Mouse (Mus musculus) heart, embryonic 16.5 days (tissue): Measurements from ENCODE around the gene Pim3. TPM values are rescaled to one million over a fixed set of nuclear protein-coding genes. Genes with fewer than 3 reads are reported as not detected.

Source experiments
- ATAC-seq: fragments of 200-750 bp; cut with Nextera tagmentation; replicated peaks from 2 replicates; pipeline ENCODE4 v1.8.0; 2017; ENCODE audit warnings: moderate number of reproducible peaks; ENCODE audit not compliant: insufficient read depth, low FRiP score; ENCODE audit errors: extremely low read depth
- H3K27ac ChIP-seq: fragments of 300-500 bp; sonication (generic); 2 replicates; pipeline ENCODE4 v1.5.1; 2014; ENCODE audit warnings: mild to moderate bottlenecking, low read length, control low read depth, moderate library complexity
- H3K27me3 ChIP-seq: fragments of 300-500 bp; sonication (generic); 2 replicates; pipeline ENCODE4 v1.6.1; 2014; ENCODE audit warnings: low read length, mixed read lengths; ENCODE audit not compliant: control insufficient read depth, insufficient read depth
- H3K36me3 ChIP-seq: fragments of 300-500 bp; sonication (generic); 2 replicates; pipeline ENCODE4 v1.6.1; 2014; ENCODE audit not compliant: control insufficient read depth, insufficient read depth
- H3K4me1 ChIP-seq: fragments of 300-500 bp; sonication (generic); 2 replicates; pipeline ENCODE4 v1.6.1; 2014; ENCODE audit warnings: low read length, mixed read lengths; ENCODE audit not compliant: control insufficient read depth, insufficient read depth
- H3K4me2 ChIP-seq: fragments of 300-500 bp; sonication (generic); 2 replicates; pipeline ENCODE4 v1.6.1; 2014; ENCODE audit warnings: low read depth, mild to moderate bottlenecking, control low read depth, low read length
- H3K4me3 ChIP-seq: fragments of 300-500 bp; sonication (generic); 2 replicates; pipeline ENCODE4 v1.5.1; 2014; ENCODE audit warnings: mild to moderate bottlenecking, control low read depth, low read length
- H3K9ac ChIP-seq: fragments of 300-500 bp; sonication (generic); 2 replicates; pipeline ENCODE4 v1.6.1; 2014; ENCODE audit warnings: low read length, control low read depth
- H3K9me3 ChIP-seq: fragments of 300-500 bp; sonication (generic); replicated peaks from 2 replicates; pipeline ENCODE4 v1.6.1; 2016; ENCODE audit warnings: low read length; ENCODE audit not compliant: control insufficient read depth
- WGBS: fragments of 180-500 bp; shearing (Covaris S2); extraction: QIAGEN DNeasy Blood & Tissue Kit; methylation state at CpG from one replicate; pipeline ENCODE4 v1.1.7; 2014; 5-methylcytosine and 5-hydroxymethylcytosine counted together
- polyA plus RNA-seq: library from polyadenylated mRNA; unstranded; fragments of >200 nt; fragmentation: Nextera tagmentation; extraction: Ambion mirVana; gene quantifications from 2 replicates; pipeline ENCODE4 v1.2.1, GENCODE M21; 2015

The Pim3 gene
- polyA plus RNA-seq, 1 experiment from 2014 or later: 69.8 TPM

- Histone ChIP-seq H3K4me1 (no peaks in the 10 kb centered on the region), H3K27me3 (no peaks in the 10 kb centered on the region), H3K9me3 (no peaks in the 10 kb centered on the region), H3K4me2 (no peak overlapping the region), H3K4me3 (no peak overlapping the region), H3K36me3 (no peaks in the 10 kb centered on the region), H3K9ac (no peak overlapping the region), H3K27ac (no peak overlapping the region)
- ATAC-seq: no peak
- WGBS: 66% methylated on average over 4 of the region's 4 CpGs
Observed at GRCm38 (mm10) chr15:88882851-88883250, 20.9 kb downstream of the Pim3 start.

GRCm38 (mm10) chr15:88883342-88883741 is 21.4 kb downstream of the Pim3 start:
- H3K27me3 ChIP-seq: no peaks in the 10 kb centered on the region
- 81% methylated on average over 9 of the region's 9 CpGs for WGBS
- no peak overlapping the region for H3K27ac ChIP-seq
- no peak overlapping the region for H3K9ac ChIP-seq
- H3K4me3 ChIP-seq: no peak overlapping the region
- no peak overlapping the region for H3K4me2 ChIP-seq
- ATAC-seq: no peak
- no peaks in the 10 kb centered on the region for H3K9me3 ChIP-seq
- H3K36me3 ChIP-seq: no peaks in the 10 kb centered on the region
- H3K4me1 ChIP-seq: no peaks in the 10 kb centered on the region

GRCm38 (mm10) chr15:88885376-88885775 is 23.4 kb downstream of the Pim3 start:
- Histone ChIP-seq H3K9me3 (no peaks in the 10 kb centered on the region), H3K36me3 (no peaks in the 10 kb centered on the region), H3K27ac (no peak overlapping the region), H3K4me1 (no peaks in the 10 kb centered on the region), H3K27me3 (no peaks in the 10 kb centered on the region; the same call in 1 of the 2 replicates), H3K9ac (no peak overlapping the region), H3K4me2 (no peak overlapping the region), H3K4me3 (no peak overlapping the region)
- ATAC-seq: no peak
- 83% methylated on average over 6 of the region's 6 CpGs for WGBS

GRCm38 (mm10) chr15:88889032-88889431 is 27.0 kb downstream of the Pim3 start:
- peaks cover 2% of the 10 kb centered on the region; the same call in 1 of the 2 replicates for H3K27me3 ChIP-seq
- no peaks in the 10 kb centered on the region for H3K36me3 ChIP-seq
- H3K4me3 ChIP-seq: no peak overlapping the region
- H3K9ac ChIP-seq: no peak overlapping the region
- no peak overlapping the region for H3K4me2 ChIP-seq
- no peaks in the 10 kb centered on the region for H3K9me3 ChIP-seq
- WGBS: 79% methylated on average over 3 of the region's 3 CpGs
- H3K4me1 ChIP-seq: 0 out of 2 replicates have a peak, but pooled peaks cover 2% of the 10 kb centered on the region
- ATAC-seq: no peak
- no peak overlapping the region for H3K27ac ChIP-seq

- no peaks in the 10 kb centered on the region for H3K9me3 ChIP-seq
- 0 out of 2 replicates have a peak, but pooled peaks cover 2% of the 10 kb centered on the region for H3K4me1 ChIP-seq
- no peak for ATAC-seq
- H3K4me3 ChIP-seq: peak overlapping the region; percentile 52; the same call in 1 of the 2 replicates
- WGBS: 85% methylated on average over 3 of the region's 3 CpGs
- H3K27me3 ChIP-seq: peaks cover 2% of the 10 kb centered on the region; the same call in 1 of the 2 replicates
- no peak overlapping the region; the same call in 1 of the 2 replicates for H3K9ac ChIP-seq
- H3K27ac ChIP-seq: no peak overlapping the region
- H3K4me2 ChIP-seq: peak overlapping the region; percentile 95
- no peaks in the 10 kb centered on the region for H3K36me3 ChIP-seq
Observed at GRCm38 (mm10) chr15:88889994-88890393, 28.0 kb downstream of the Pim3 start.

- peak overlapping the region; percentile 72 for H3K9ac ChIP-seq
- peaks cover 2% of the 10 kb centered on the region; the same call in 1 of the 2 replicates for H3K27me3 ChIP-seq
- no peak overlapping the region for H3K27ac ChIP-seq
- no peaks in the 10 kb centered on the region for H3K9me3 ChIP-seq
- H3K4me3 ChIP-seq: peak overlapping the region; percentile 52
- peak overlapping the region; percentile 95 for H3K4me2 ChIP-seq
- peak; percentile 75 for ATAC-seq
- 0 out of 2 replicates have a peak, but pooled peaks cover 2% of the 10 kb centered on the region for H3K4me1 ChIP-seq
- 2% methylated on average over 41 of the region's 41 CpGs for WGBS
- no peaks in the 10 kb centered on the region for H3K36me3 ChIP-seq
Observed at GRCm38 (mm10) chr15:88890751-88891675, 29.0 kb downstream of the Pim3 start.

GRCm38 (mm10) chr15:88891676-88892040 is 29.7 kb downstream of the Pim3 start:
- Histone ChIP-seq H3K4me3 (no peak overlapping the region), H3K9me3 (no peaks in the 10 kb centered on the region), H3K27me3 (peaks cover 2% of the 10 kb centered on the region; the same call in 1 of the 2 replicates), H3K4me2 (peak overlapping the region; percentile 95), H3K27ac (no peak overlapping the region), H3K9ac (no peak overlapping the region), H3K4me1 (0 out of 2 replicates have a peak, but pooled peaks cover 2% of the 10 kb centered on the region), H3K36me3 (no peaks in the 10 kb centered on the region)
- ATAC-seq: no peak
- WGBS: 67% methylated on average over 8 of the region's 8 CpGs

GRCm38 (mm10) chr15:88892252-88892651 is 30.3 kb downstream of the Pim3 start:
- WGBS: 90% methylated on average over 1 of the region's 1 CpGs
- Histone ChIP-seq H3K4me2 (no peak overlapping the region), H3K9ac (no peak overlapping the region), H3K36me3 (no peaks in the 10 kb centered on the region), H3K27me3 (peaks cover 2% of the 10 kb centered on the region; the same call in 1 of the 2 replicates), H3K27ac (no peak overlapping the region), H3K4me1 (0 out of 2 replicates have a peak, but pooled peaks cover 2% of the 10 kb centered on the region), H3K4me3 (no peak overlapping the region), H3K9me3 (no peaks in the 10 kb centered on the region)
- ATAC-seq: no peak

GRCm38 (mm10) chr15:88892876-88893275 is 30.9 kb downstream of the Pim3 start:
- Histone ChIP-seq H3K36me3 (no peaks in the 10 kb centered on the region), H3K4me1 (0 out of 2 replicates have a peak, but pooled peaks cover 2% of the 10 kb centered on the region), H3K9me3 (no peaks in the 10 kb centered on the region), H3K27me3 (peaks cover 2% of the 10 kb centered on the region; the same call in 1 of the 2 replicates), H3K4me3 (no peak overlapping the region), H3K4me2 (no peak overlapping the region), H3K9ac (no peak overlapping the region), H3K27ac (no peak overlapping the region)
- 81% methylated on average over 5 of the region's 5 CpGs for WGBS
- no peak for ATAC-seq
